Mouse (Mus musculus) left cerebral cortex, adult 11 months (tissue): ENCODE results near the gene Golph3l.
A peak's percentile ranks its signal among the peaks of the same experiment; 100 is the strongest.

ENCODE experiments used
- DNase-seq: peaks from one replicate; pipeline ENCODE4 v3.0.0; 2022; ENCODE audit warnings: low spot score

Gene Golph3l

DNA sequence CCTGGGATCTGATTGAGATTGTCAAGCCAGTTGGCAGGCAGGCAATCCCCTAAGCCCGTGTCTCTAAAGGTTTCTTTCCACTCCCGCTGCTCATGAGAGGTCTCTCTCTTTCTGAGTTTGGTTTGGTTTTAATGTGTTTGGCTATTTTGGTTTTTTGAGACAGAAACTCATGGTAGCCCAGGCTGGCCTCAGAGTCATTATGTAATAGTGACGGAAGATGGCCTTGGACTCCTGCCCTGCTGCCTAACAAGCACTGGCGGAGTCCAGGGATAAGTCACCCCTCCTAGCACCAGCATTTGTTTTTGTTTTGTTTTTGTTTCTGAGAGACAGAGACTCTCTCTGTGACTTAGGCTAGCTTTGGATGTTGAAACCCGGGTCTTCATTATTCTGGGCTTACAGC lies 66.7 kb downstream of the Golph3l start:
- no peak for DNase-seq

DNA sequence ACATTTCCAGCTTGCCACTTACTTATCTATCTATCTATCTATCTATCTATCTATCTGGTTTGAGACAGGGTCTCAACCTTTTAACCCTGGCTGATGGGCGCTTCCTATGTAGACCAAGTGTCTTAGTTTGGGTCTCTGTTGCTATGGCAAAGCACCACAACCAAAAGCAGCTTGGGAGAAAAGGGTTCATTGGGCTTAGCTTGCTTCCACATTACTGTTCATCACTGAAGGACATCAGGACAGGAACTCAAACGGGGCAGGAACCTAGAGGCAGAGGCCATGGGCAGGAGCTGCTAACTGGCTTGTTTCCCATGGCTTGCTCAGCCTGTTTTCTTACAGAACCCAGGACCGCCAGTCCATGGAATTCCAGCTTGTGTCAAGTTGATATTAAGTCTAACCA lies 68.4 kb downstream of the Golph3l start:
- DNase-seq: no peak

DNA sequence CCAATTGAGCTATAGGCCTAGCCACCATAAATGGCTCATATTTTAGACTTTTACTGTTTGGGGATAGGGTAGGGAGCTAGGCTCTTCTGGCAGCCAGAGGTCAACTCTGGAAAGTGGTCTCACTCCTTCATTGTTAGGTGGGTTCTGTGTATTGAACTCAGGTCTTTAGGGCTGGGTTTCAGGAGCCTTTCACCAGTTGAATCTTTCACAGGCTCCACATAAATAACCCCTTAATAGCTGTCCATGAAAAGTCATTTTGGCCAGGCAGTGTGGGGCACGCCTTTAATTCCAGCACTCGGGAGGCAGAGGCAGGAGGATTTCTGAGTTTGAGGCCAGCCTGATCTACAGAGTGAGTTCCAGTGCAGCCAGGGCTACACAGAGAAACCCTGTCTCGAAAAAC lies 69.0 kb downstream of the Golph3l start:
- DNase-seq: no peak

DNA sequence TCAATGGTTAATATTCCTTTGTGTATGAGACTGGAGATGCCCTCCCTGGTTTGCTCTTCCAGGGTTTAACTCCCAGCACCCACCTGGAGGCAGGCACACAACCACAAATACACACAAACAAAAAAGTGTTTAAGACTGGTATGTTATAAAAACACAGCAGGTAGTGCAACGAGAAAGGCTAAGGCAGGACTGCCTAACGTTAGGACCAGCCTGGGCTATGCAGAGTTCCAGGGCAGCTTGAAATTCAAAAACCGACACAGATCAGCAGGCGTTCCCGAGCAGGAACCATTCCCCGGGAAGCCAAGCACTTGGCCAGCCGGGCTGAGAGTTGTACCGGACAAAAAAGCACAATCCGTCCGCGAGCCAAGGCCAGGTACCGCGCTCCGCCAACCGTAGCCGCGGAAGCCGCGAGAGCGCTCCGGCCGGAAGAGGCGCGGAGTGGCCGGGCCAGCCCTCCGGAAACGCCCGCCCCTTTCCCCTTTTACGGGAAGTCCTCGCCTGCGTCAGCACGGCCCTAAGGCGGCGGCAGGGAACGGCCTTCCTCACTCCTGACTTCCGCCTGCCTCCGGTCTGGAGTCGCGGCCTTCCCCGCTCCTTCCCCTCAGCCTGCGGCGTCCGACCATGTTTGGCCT lies 69.6 kb downstream of the Golph3l start, which contains the start of gene Mcl1:
TSS of gene Mcl1 (plus strand) at position 553 of the 632 bp plus-strand sequence.
- peak; percentile 86 for DNase-seq

DNA sequence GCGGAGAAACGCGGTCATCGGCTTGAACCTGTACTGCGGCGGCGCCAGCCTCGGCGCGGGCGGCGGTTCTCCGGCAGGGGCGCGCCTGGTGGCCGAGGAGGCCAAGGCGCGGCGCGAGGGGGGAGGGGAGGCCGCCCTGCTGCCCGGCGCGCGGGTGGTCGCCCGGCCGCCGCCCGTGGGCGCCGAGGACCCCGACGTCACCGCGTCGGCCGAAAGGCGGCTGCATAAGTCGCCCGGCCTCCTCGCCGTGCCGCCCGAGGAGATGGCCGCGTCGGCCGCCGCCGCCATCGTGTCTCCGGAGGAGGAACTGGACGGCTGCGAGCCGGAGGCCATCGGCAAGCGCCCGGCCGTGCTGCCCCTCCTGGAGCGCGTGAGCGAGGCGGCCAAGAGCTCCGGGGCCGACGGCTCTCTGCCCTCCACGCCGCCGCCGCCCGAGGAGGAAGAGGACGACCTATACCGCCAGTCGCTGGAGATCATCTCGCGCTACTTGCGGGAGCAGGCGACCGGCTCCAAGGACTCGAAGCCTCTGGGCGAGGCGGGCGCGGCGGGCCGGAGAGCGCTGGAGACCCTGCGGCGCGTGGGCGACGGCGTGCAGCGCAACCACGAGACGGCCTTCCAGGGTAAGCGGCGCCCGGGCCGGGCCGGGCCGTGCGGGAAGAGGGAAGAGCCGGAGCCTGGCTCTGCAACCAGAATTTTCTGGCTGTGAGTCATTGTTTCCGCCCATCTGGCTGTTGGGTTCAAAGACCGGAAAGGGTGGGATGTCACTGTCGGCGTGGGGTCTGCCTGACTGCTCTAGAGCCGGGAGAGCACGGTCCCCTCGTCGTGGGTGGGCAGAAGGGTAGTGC lies 70.4 kb downstream of the Golph3l start:
- no peak for DNase-seq

DNA sequence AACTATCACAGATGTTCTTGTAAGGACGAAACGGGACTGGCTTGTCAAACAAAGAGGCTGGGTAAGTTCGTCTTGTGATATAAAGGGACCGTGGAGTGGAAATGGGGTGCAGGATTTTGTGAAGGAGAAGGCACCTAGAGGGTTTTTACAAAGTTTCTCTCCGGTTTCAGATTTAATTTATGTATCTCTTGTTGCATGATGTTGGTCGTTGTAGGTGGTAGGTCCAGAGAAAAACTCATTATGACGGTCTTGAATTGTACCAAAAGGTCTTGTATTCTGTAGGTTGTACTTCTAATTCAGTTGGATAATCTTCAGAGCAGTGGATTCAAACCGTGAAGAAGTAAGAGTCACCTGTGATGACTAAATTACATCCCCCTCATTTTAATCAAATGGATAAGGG lies 71.2 kb downstream of the Golph3l start:
- no peak for DNase-seq

DNA sequence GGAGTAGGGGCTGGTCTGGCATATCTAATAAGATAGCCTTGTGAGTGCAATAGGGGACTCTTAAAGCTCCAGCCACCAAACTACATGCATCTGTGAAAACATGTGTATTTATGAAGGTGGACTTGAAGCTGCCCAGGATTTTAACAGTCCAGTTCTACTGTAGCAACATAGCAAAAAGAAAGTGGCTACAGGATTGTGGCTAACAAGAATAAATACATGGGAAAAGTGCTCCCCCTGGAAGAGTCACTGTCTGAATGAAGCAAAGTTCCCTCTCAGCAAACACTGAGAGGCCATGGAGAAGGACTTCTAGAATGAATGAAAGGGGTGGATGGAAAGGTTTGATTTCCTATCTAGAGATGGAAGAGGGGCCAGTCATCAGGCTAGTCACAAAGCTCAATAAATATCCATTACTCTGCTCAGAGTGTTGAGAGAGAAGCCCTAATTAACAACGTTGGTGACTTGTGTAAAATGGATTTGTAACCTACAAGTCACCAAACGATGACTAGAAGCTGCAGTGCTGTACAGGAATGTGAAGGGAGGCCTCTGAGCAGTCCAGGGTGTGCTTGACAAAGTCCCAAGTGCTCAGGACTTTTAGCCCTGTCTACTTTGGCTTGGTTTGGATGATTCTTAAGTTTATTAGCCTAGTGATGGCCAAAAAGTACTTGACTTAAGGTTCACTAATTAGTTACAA lies 72.2 kb downstream of the Golph3l start:
- no peak for DNase-seq

DNA sequence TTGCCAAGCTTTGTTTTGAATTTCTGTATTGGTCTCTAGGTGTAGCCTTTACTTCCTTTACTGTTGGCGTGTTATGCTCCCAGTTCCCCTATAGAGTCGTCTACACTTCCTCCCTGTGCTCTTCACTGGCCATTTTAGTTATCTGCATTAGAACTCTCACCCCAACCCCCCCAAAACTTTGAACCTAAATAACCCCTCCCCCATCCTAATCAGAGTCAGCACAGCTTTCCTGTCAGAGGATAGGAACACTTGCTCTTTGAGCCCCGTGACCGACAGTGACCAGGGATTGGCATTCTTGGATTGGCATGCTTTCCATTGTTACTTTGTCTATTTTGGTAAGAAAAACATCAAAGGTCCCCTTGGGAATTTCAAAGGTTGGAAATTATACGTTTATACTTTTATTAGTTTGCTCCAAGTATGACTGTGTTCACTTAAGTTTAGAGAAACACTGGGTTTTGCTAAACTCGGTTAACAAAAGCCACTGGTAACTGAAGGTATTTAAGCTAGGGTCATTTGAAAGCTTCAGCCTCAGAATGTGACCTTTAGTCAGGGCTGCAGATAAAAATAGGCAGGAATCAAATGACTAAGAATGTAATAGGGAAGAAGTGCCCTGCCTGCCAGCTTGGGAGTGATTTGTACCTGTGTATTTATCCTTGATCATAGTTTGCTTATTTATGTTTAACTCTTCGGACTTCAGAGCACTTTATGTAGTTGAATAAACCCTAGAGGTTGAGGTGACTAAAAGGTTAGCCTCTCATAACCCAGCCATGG lies 73.4 kb downstream of the Golph3l start:
- no peak for DNase-seq

DNA sequence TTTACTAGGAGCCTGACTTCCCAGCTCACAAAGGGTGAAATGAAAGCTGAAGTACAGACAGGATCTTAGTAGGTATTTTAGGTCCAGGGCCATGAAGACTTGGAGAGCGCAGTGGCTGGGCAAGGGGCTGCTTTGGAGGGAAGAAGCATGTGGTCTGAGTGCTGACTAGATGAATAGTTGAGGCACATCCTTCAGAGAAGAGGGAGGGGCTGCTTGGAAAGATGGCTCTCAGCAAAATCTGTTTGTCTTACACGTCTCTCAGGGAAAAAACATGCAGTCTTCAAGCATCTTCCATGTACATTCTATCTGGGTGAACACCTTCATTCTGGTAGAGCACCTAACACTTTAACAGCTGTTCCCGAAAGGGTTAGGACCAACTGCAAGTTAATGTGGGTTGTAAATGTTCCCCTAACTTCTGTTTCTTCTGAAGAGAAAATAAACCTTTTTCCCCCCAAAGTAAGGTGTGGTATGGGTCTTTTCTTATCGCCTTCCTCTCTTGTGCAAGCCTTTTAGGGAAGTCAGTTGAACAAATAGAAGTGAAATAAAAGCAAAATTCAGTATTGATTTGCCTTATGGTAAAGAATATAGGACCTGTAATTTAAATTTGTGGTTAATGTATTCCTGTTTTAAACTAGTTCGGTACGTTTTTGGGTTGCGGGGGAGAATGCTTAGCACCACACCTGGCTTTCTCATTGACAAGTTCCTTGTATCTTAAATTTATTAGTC lies 74.2 kb downstream of the Golph3l start:
- no peak for DNase-seq

DNA sequence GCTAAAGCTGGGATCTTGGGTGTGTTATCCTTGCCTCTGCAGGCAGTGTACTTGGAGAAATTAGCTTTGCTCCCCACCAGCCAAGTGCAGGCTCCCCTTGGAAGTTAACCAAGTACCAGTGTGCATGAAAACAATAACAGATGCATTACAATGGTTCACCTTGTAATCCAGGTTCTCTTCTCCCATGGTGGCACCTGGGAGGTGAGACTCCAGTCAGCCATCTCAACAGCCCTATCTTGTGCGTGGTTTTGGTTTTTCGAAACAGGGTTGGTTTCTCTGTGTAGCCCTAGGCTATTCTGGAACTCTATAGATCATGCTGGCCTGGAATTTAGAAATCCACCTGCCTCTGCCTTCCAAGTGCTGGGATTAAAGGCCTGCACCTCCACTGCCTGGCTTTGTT lies 74.8 kb downstream of the Golph3l start:
- no peak for DNase-seq

DNA sequence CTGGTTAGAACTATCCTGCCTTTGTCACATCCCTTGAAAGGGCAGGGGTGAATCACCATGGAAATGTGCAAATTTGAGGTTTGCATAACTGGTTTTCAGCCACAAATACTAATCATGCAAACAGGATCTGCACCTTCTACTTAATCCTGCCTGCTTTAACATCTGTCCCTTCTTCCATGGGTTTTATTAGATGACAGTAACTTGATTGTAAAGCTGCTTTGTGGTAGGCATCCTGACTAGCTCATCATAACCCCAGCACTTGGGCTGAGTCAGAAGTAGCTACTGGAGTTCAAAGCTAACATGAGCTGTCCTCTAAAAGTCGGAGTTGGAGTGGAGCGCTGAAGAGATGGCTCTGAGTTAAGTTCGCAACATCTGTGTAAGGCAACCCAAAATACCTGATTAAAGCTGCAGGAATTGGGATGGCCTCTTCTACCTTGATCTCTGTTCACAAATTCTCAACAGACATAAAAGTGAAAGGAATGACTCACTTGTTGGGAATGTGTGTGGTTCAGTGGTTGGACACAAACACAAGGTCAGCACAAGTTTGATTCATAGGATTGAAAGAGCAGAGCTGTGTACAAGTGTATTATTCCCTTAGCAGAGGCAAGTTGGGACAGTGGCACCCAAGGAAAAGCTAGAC lies 75.4 kb downstream of the Golph3l start:
- DNase-seq: no peak

DNA sequence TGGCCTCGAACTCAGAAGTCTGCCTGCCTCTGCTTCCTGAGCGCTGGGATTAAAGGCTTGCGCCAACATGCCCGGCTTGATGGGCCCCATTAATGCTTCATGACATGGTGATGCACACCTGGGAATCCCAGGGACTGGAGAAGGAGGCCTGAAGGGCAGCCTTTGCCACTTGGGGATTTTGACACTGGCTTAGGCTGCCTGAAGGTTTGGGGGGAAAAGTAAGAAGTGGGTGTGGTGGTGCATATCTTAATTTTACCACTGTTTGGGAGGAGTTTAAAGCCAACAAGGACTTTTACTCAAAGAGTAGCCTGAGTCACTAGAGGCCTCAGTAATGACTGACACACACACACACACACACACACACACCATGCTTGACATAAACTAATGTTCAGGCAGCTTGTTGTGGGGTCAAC lies 76.2 kb downstream of the Golph3l start:
- DNase-seq: no peak

DNA sequence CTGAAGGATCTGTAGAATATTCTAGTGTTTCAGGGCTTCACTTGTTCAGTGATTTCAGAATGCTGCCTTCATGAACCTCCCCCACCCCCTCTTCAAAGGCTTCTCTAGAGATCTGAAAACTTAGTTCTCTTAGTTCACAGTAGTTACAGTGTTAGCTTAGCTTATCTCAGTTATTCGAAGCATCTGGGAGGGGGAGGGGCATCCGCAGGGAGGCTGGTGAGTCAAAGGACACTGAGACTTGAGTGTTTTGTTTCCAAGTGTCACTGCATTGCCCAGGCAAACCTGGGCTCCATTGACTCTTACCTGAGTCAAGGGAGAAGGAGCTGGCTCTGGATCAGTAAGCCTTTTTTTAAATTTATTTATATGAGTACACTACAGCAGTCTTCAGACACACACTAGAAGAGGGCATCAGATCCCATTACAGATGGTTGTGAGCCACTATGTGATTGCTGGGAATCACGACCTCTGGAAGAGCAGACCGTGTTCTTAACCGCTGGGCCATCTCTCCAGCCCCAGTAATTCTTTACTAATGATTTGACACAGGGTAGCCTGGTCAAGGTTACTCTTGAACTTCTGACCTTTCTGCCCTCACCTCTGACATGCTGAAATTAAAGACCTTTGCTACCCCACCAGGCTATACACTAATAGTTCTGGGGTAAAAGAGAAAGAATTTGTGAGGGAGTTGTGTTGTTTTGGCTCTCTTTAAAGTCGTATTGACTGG lies 77.5 kb downstream of the Golph3l start:
- no peak for DNase-seq

DNA sequence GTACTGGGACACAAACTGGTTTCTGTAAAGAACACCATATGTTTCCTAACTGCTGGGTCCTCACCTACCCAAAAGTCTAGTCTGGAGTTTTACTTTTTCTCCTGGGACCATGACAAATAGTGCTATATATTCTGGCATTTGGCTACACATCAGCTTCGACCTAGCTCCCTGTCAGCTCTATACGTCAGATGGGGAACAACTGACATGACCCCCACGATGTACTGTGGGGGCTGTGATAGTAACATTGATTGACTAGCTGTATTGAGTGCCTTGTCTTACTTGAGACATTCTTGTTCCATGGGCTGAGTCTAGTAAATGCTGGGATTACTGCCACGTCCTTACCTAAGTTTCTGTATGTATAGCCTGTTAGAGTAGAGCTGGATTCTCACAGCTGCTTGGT lies 78.8 kb downstream of the Golph3l start:
- DNase-seq: no peak

DNA sequence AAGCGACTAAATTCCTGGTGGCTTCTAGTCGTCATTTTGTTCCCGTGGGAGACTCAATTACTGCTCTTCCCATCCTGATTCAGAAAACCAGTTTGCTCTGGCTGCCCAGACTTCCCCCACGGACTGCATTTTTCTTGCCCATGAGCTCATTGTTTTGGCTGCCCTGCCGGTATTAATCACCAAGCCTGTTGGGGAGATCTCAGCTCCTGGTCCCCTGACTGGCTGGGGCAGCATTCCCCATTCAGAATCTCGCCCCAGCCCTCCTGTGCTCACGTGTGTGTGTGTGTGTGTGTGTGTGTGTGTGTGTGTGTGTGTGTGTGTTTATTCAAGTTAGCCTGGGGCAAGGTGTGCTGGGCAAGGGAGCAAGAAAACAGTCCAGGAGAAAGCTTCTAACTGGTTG lies 79.3 kb downstream of the Golph3l start:
- DNase-seq: no peak
